Mouse (Mus musculus): ENCODE results near the gene Relb.

GRCm38 (mm10) chr7:19575559-19575958 lies 53.7 kb downstream of the Relb start:
- TF ChIP-seq CTCF (IDR thresholded peaks at IDR 0.05; ENCODE audit: low read depth, low read length) (no peak), GATA2 (IDR thresholded peaks at IDR 0.05; ENCODE audit: borderline replicate concordance, low read depth, low read length) (no peak)

All from G1E (cell line).